Mouse (Mus musculus): ENCODE data around the gene Vwa2. TPM values are rescaled to one million over a fixed set of nuclear protein-coding genes. Genes with fewer than 3 reads are reported as not detected.

Gene Vwa2
- polyA plus RNA-seq, 1 experiment: 0.42 TPM

GRCm38 (mm10) chr19:56838942-56839706 lies 34.9 kb upstream of the Vwa2 start:
- Histone ChIP-seq H3K4me1 (ENCODE audit: control insufficient read depth, insufficient read depth, low read length) (peaks cover 4% of the 10 kb centered on the region), H3K36me3 (ENCODE audit: control insufficient read depth, insufficient read depth, low read length) (peaks cover 3% of the 10 kb centered on the region), H3K27me3 (ENCODE audit: control insufficient read depth, insufficient read depth, low read length) (no peaks in the 10 kb centered on the region), H3K27ac (ENCODE audit: control insufficient read depth, insufficient read depth, low read depth, low read length) (no peak overlapping the region), H3K4me3 (ENCODE audit: control insufficient read depth, low read depth, low read length) (no peak overlapping the region)
- TF ChIP-seq CTCF (IDR thresholded peaks at IDR 0.05; ENCODE audit: control insufficient read depth, insufficient read depth, insufficient replicate concordance, low read depth, low read length) (peak; percentile 34; the same call in 1 of the 2 replicates), POLR2A (IDR thresholded peaks at IDR 0.05; ENCODE audit: control insufficient read depth, low read depth, low read length) (no peak)

GRCm38 (mm10) chr19:56842974-56843373 lies 31.1 kb upstream of the Vwa2 start:
- Histone ChIP-seq H3K4me3 (ENCODE audit: control insufficient read depth, low read depth, low read length) (no peak overlapping the region), H3K27ac (ENCODE audit: control insufficient read depth, insufficient read depth, low read depth, low read length) (no peak overlapping the region), H3K27me3 (ENCODE audit: control insufficient read depth, insufficient read depth, low read length) (no peaks in the 10 kb centered on the region), H3K4me1 (ENCODE audit: control insufficient read depth, insufficient read depth, low read length) (no peaks in the 10 kb centered on the region), H3K36me3 (ENCODE audit: control insufficient read depth, insufficient read depth, low read length) (peaks cover 2% of the 10 kb centered on the region)
- TF ChIP-seq CTCF (IDR thresholded peaks at IDR 0.05; ENCODE audit: control insufficient read depth, insufficient read depth, insufficient replicate concordance, low read depth, low read length) (no peak), POLR2A (IDR thresholded peaks at IDR 0.05; ENCODE audit: control insufficient read depth, low read depth, low read length) (no peak)

DNA sequence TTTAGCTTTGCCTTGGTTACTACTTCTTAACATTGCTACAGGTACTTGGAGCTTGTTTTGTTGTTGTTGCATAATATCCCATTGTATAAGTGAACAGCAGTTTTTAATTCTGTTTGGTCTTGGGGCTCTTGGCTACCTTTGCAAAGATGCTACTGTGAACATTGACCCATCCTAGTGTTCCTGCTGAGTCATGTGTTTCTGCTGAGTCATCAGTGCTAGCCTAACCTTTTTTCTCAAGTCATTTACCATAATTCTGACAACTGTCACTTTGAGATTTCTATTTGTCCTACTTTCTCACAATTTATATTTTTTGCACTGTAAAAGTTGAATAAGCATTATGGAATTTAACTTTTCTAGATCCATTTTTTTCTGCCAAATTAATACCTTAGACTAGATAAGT lies 21.5 kb upstream of the Vwa2 start:
- Histone ChIP-seq H3K4me1 (ENCODE audit: control insufficient read depth, insufficient read depth, low read length) (no peaks in the 10 kb centered on the region), H3K36me3 (ENCODE audit: control insufficient read depth, insufficient read depth, low read length) (no peaks in the 10 kb centered on the region; the same call in 1 of the 2 replicates), H3K4me3 (ENCODE audit: control insufficient read depth, low read depth, low read length) (no peak overlapping the region), H3K27me3 (ENCODE audit: control insufficient read depth, insufficient read depth, low read length) (no peaks in the 10 kb centered on the region), H3K27ac (ENCODE audit: control insufficient read depth, insufficient read depth, low read depth, low read length) (no peak overlapping the region)
- no peak for TF ChIP-seq POLR2A (IDR thresholded peaks at IDR 0.05; ENCODE audit: control insufficient read depth, low read depth, low read length)
- no peak for TF ChIP-seq CTCF (IDR thresholded peaks at IDR 0.05; ENCODE audit: control insufficient read depth, insufficient read depth, insufficient replicate concordance, low read depth, low read length)

DNA sequence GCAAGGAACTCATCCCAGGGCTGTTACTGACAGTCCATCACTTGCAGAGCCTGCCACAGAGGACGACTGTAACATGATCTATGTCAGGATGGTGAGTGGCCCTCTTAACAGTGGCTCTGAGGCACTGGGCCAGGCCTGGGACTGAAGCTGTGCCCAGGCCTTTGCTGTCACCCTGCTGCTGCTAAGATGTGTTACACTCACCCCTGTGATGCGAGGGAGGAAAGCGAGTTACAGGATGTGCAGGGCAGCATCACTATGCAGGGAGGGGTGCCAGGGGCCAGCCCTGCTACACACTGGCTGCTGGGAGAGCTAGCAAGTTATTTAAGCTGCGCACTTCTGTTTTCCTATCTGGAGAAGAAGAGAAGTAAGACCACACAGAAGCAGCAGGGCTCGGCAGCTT lies 17.6 kb upstream of the Vwa2 start:
- TF ChIP-seq POLR2A (IDR thresholded peaks at IDR 0.05; ENCODE audit: control insufficient read depth, low read depth, low read length) (no peak), CTCF (IDR thresholded peaks at IDR 0.05; ENCODE audit: control insufficient read depth, insufficient read depth, insufficient replicate concordance, low read depth, low read length) (0 out of 2 replicates have a peak, but pooled peaks have one; percentile 2)
- peak overlapping the region; percentile 52; the same call in 1 of the 2 replicates for H3K27ac ChIP-seq (ENCODE audit: control insufficient read depth, insufficient read depth, low read depth, low read length)
- H3K4me1 ChIP-seq (ENCODE audit: control insufficient read depth, insufficient read depth, low read length): no peaks in the 10 kb centered on the region
- H3K27me3 ChIP-seq (ENCODE audit: control insufficient read depth, insufficient read depth, low read length): no peaks in the 10 kb centered on the region
- H3K36me3 ChIP-seq (ENCODE audit: control insufficient read depth, insufficient read depth, low read length): peaks cover 2% of the 10 kb centered on the region; the same call in 1 of the 2 replicates
- H3K4me3 ChIP-seq (ENCODE audit: control insufficient read depth, low read depth, low read length): no peak overlapping the region

DNA sequence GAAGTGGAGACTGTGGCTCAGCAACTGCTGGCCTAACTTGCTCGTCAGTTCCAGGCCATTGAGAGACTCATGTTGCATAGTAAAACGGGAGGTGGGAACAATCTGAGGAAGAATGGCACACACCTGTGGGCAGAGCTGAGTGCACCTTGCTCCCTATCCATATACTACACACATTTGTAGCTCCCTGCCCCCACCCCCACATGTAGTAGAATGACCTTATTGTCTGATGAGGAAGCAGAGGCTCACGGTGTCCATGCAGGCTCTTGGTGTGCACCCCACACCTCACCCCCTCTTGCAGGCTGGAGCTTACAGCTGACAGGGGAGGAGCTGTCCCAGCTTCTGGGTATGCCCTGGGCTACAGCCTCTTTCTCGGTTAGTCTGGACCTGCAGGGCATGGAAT lies 6.3 kb upstream of the Vwa2 start:
- TF ChIP-seq CTCF (IDR thresholded peaks at IDR 0.05; ENCODE audit: control insufficient read depth, insufficient read depth, insufficient replicate concordance, low read depth, low read length) (no peak), POLR2A (IDR thresholded peaks at IDR 0.05; ENCODE audit: control insufficient read depth, low read depth, low read length) (no peak)
- H3K4me3 ChIP-seq (ENCODE audit: control insufficient read depth, low read depth, low read length): no peak overlapping the region
- no peaks in the 10 kb centered on the region; the same call in 1 of the 2 replicates for H3K36me3 ChIP-seq (ENCODE audit: control insufficient read depth, insufficient read depth, low read length)
- H3K4me1 ChIP-seq (ENCODE audit: control insufficient read depth, insufficient read depth, low read length): no peaks in the 10 kb centered on the region
- H3K27me3 ChIP-seq (ENCODE audit: control insufficient read depth, insufficient read depth, low read length): no peaks in the 10 kb centered on the region
- no peak overlapping the region for H3K27ac ChIP-seq (ENCODE audit: control insufficient read depth, insufficient read depth, low read depth, low read length)

DNA sequence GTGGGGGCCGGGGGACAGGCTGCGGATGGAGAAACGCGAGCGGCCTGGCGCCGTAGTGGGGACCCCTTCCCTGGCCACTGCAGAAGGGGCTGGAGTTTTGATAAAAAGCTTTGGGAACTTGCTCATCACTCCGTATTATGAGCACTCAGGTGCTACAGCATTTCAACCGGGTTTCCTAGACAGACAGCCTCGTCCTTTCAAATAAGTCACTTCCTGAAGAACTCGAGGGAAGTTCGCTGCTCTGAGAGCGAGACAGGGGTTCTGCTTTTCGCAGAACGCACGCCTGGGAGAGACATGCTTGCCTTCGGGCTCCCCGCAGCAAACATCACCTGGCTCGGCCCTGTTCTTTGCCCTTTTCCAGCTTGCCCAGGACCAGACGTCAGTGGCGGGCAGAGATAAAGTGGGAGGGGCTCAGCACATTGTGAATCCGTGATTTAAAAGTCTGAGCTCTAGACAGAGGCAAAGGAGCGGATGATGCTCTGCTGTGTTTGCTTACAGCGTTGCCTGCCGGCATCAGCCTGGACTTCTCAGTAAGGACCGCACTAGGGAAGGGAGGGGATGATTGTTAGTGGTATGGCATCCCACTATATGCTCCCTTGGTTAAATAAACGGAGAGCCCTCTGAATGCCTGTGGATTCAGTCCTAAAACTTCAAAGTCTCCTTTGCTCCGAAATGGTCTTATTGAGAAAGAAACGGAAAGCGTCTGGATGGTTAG lies 709 bp downstream of the Vwa2 start:
- H3K27ac ChIP-seq (ENCODE audit: control insufficient read depth, insufficient read depth, low read depth, low read length): no peak overlapping the region
- peak overlapping the region; percentile 60 for H3K4me3 ChIP-seq (ENCODE audit: control insufficient read depth, low read depth, low read length)
- no peaks in the 10 kb centered on the region for H3K27me3 ChIP-seq (ENCODE audit: control insufficient read depth, insufficient read depth, low read length)

GRCm38 (mm10) chr19:56877364-56877763 lies 3.3 kb downstream of the Vwa2 start:
- H3K36me3 ChIP-seq (ENCODE audit: control insufficient read depth, insufficient read depth, low read length): no peaks in the 10 kb centered on the region
- H3K4me3 ChIP-seq (ENCODE audit: control insufficient read depth, low read depth, low read length): no peak overlapping the region
- no peak overlapping the region for H3K27ac ChIP-seq (ENCODE audit: control insufficient read depth, insufficient read depth, low read depth, low read length)
- TF ChIP-seq CTCF (IDR thresholded peaks at IDR 0.05; ENCODE audit: control insufficient read depth, insufficient read depth, insufficient replicate concordance, low read depth, low read length) (no peak), POLR2A (IDR thresholded peaks at IDR 0.05; ENCODE audit: control insufficient read depth, low read depth, low read length) (no peak)
- no peaks in the 10 kb centered on the region for H3K27me3 ChIP-seq (ENCODE audit: control insufficient read depth, insufficient read depth, low read length)
- peaks cover 14% of the 10 kb centered on the region for H3K4me1 ChIP-seq (ENCODE audit: control insufficient read depth, insufficient read depth, low read length)

More for the DNA sequence above, 709 bp downstream of the Vwa2 start:
- H3K36me3 ChIP-seq (ENCODE audit: control insufficient read depth, insufficient read depth, low read length): no peaks in the 10 kb centered on the region
- TF ChIP-seq CTCF (IDR thresholded peaks at IDR 0.05; ENCODE audit: control insufficient read depth, insufficient read depth, insufficient replicate concordance, low read depth, low read length): no peak
- peaks cover 14% of the 10 kb centered on the region for H3K4me1 ChIP-seq (ENCODE audit: control insufficient read depth, insufficient read depth, low read length)
